Mouse (Mus musculus) small intestine, adult 2 months (tissue): ENCODE measurements at regions not wholly inside any gene's neighbourhood (a gene's known extent, or its start where the extent isn't known, plus 50 kb on each side); places are given as distances from the start of the nearest gene placed in this dataset.

Source experiments
- CTCF ChIP-seq: fragments of 200-500 bp; IDR thresholded peaks from 2 replicates; pipeline ENCODE4 v1.5.1; 2012; ENCODE audit warnings: low read depth, mild to moderate bottlenecking, control low read depth, inconsistent platforms, low read length, moderate library complexity, mixed read lengths; ENCODE audit not compliant: insufficient replicate concordance, insufficient read length; ENCODE audit errors: extremely low read depth
- POLR2A ChIP-seq: fragments of 200-500 bp; IDR thresholded peaks from 2 replicates; pipeline ENCODE4 v1.6.1; 2012; ENCODE audit warnings: low read depth, mild to moderate bottlenecking, control low read depth, inconsistent platforms, low read length, moderate library complexity

GRCm38 (mm10) chr11:48176451-48176850 lies 187.7 kb upstream of the Sgcd start:
- TF ChIP-seq POLR2A (no peak), CTCF (no peak)
